Mouse (Mus musculus): Measurements from ENCODE around the gene Gpr132. TPM values are rescaled to one million over a fixed set of nuclear protein-coding genes. Genes with fewer than 3 reads are reported as not detected.

The Gpr132 gene
- polyA plus RNA-seq, 1 experiment from 2014 or later: 0.15 TPM

DNA sequence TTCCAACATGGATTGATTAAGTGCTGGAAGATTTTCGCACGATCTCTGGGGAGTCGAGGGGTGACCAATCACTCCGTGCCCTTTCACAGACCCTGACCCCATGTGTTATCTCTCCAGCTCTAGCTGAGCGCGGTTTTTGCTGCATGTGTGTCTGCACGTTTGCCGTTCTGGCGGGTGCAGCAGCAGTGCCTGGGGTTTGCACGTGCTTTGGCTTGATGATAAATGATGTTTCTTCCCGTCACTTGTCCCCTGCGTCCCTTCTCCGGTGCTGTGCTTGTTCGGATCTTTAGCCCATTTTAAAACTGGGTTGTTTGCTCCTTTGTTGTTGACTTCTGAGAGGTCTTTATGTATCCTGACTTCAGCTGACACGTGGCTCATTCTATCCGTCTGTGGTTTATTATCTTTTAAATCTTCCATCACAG is 1.8 kb upstream of the Gpr132 start:
- ATAC-seq (replicated peaks; ENCODE audit: insufficient number of reproducible peaks, low FRiP score, low TSS enrichment, low read depth): no peak
- no peak overlapping the region for H3K27ac ChIP-seq (replicated peaks; ENCODE audit: low read depth, low read length)
- H3K9ac ChIP-seq (replicated peaks; ENCODE audit: low read length): no peak overlapping the region
- H3K27me3 ChIP-seq (ENCODE audit: control insufficient read depth, insufficient read depth, low read length): peaks cover 10% of the 10 kb centered on the region
- no peak overlapping the region for H3K4me2 ChIP-seq (ENCODE audit: low read depth, low read length)
- no peaks in the 10 kb centered on the region for H3K4me1 ChIP-seq (ENCODE audit: control insufficient read depth, insufficient read depth, low read length)
- no peak overlapping the region for H3K4me3 ChIP-seq (ENCODE audit: low read depth, low read length)
- WGBS: 15% methylated on average over 16 of the region's 16 CpGs
- H3K9me3 ChIP-seq (replicated peaks; ENCODE audit: control insufficient read depth, low read length): no peaks in the 10 kb centered on the region
- H3K36me3 ChIP-seq (replicated peaks; ENCODE audit: control insufficient read depth, insufficient read depth, low read depth, low read length): no peaks in the 10 kb centered on the region
- no peak for DNase-seq (ENCODE audit: low spot score)

DNA sequence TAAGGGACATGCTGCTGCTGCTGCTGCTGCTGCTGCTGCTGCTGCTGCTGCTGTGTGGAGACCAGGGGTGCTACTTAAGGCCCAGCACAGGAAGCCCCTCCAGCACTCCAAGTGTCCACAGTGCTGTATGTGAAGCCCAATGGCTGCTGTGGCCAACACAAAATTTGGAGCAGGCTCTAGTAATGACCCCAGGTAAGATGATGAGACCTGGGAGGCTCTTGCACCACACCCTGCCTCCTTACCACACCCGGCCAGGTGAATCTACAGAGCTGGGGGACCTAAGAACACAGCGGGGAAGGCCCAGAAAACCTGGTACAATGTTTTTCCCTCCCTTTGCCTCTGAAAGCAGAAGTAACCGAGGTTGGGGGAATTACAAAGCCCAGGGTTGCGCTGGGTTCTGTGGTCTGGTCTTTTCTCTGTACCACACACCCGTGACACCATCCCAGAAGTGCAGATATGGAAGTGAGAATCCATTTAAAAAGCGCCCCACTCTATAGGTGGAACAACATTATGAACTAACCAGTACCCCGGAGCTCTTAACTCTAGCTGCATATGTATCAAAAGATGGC is 838 bp downstream of the Gpr132 start:
- ATAC-seq (replicated peaks; ENCODE audit: insufficient number of reproducible peaks, low FRiP score, low TSS enrichment, low read depth) (no peak), DNase-seq (ENCODE audit: low spot score) (no peak)
- Histone ChIP-seq H3K9me3 (replicated peaks; ENCODE audit: control insufficient read depth, low read length) (no peaks in the 10 kb centered on the region), H3K27me3 (ENCODE audit: control insufficient read depth, insufficient read depth, low read length) (no peaks in the 10 kb centered on the region), H3K36me3 (replicated peaks; ENCODE audit: control insufficient read depth, insufficient read depth, low read depth, low read length) (no peaks in the 10 kb centered on the region), H3K9ac (replicated peaks; ENCODE audit: low read length) (no peak overlapping the region), H3K4me3 (ENCODE audit: low read depth, low read length) (no peak overlapping the region), H3K4me2 (ENCODE audit: low read depth, low read length) (no peak overlapping the region), H3K4me1 (ENCODE audit: control insufficient read depth, insufficient read depth, low read length) (no peaks in the 10 kb centered on the region), H3K27ac (replicated peaks; ENCODE audit: low read depth, low read length) (no peak overlapping the region)
- WGBS: 89% methylated on average over 7 of the region's 7 CpGs

DNA sequence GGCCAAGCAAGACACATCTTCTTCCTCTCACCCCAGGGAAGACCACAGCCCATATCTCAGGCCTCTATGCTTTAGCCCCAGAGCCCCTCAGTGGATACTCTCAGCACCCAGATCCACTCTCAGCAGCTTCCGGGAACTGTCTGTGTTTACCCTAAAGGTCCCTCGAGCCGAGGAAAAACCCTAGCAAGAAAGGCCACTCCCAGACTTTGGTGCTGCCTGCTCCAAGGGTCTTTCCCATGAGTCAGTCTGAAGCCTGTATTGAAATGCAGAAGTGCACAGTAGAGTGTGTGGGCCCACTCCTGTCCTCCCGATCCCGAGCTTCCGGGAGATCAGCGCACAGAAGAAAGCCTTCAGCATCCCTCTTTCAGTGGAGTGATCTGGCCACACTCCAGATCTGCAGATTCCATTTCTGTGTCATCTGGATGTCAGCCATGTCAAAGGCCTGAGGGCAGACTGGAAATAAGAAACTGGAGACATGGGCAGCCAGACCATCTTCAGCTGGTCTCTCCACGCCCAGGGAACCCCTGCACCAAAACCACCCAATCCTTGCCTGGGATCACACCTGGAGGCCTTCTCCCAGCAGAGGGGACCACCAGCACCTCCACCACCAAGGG is 1.5 kb downstream of the Gpr132 start:
- no peak for DNase-seq (ENCODE audit: low spot score)

DNA sequence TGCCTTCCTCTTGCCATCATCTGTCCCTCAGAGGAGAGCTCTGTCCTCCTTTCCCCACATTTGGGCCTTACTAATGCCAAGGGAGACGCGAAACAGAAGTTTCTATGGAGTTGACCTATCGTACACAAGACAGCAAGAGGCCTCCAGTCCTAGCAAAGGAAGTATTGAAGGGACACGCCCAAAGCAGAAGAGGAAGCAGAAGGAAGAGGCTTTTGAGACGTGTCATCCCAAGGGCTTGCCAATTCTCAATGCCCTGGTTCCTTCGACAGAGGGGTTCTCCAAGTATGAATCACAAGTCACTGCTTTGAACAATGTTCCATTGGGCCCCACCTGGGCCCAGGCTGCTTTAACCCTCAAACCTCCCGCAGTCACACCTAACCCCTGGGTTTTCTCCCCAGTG is 3.2 kb downstream of the Gpr132 start:
- no peaks in the 10 kb centered on the region for H3K36me3 ChIP-seq (replicated peaks; ENCODE audit: control insufficient read depth, insufficient read depth, low read depth, low read length)
- ATAC-seq (replicated peaks; ENCODE audit: insufficient number of reproducible peaks, low FRiP score, low TSS enrichment, low read depth): no peak
- no peak overlapping the region for H3K9ac ChIP-seq (replicated peaks; ENCODE audit: low read length)

More for the DNA sequence above, 1.5 kb downstream of the Gpr132 start:
- Histone ChIP-seq H3K9ac (replicated peaks; ENCODE audit: low read length) (no peak overlapping the region), H3K27ac (replicated peaks; ENCODE audit: low read depth, low read length) (no peak overlapping the region), H3K9me3 (replicated peaks; ENCODE audit: control insufficient read depth, low read length) (no peaks in the 10 kb centered on the region), H3K4me1 (ENCODE audit: control insufficient read depth, insufficient read depth, low read length) (no peaks in the 10 kb centered on the region), H3K27me3 (ENCODE audit: control insufficient read depth, insufficient read depth, low read length) (no peaks in the 10 kb centered on the region), H3K4me2 (ENCODE audit: low read depth, low read length) (no peak overlapping the region), H3K36me3 (replicated peaks; ENCODE audit: control insufficient read depth, insufficient read depth, low read depth, low read length) (no peaks in the 10 kb centered on the region), H3K4me3 (ENCODE audit: low read depth, low read length) (no peak overlapping the region)
- ATAC-seq (replicated peaks; ENCODE audit: insufficient number of reproducible peaks, low FRiP score, low TSS enrichment, low read depth): no peak
- 78% methylated on average over 8 of the region's 8 CpGs for WGBS

DNA sequence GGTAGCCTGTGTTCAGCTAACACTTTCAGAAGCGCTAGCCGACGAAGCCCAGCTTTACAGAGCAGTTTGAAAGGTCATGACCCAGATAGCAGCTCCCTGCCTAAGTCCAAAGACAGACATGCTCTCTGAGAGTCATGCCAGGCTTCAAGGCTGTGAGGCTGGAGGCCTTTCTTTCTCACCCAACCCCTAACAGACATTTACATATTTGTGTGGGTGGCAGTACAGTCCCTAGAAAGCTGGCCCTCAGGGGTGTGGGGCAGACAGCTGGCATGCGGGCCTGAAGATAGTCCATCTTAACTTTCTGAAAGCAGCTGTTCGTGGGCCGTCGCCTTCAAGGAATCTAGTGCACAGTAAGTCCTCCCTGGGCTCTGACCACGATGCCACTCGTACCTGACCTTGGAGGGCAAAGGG is 6.1 kb downstream of the Gpr132 start:
- Histone ChIP-seq H3K9ac (replicated peaks; ENCODE audit: low read length) (no peak overlapping the region), H3K4me1 (ENCODE audit: control insufficient read depth, insufficient read depth, low read length) (no peaks in the 10 kb centered on the region), H3K36me3 (replicated peaks; ENCODE audit: control insufficient read depth, insufficient read depth, low read depth, low read length) (no peaks in the 10 kb centered on the region), H3K27ac (replicated peaks; ENCODE audit: low read depth, low read length) (no peak overlapping the region), H3K27me3 (ENCODE audit: control insufficient read depth, insufficient read depth, low read length) (no peaks in the 10 kb centered on the region), H3K9me3 (replicated peaks; ENCODE audit: control insufficient read depth, low read length) (no peaks in the 10 kb centered on the region), H3K4me3 (ENCODE audit: low read depth, low read length) (no peak overlapping the region), H3K4me2 (ENCODE audit: low read depth, low read length) (no peak overlapping the region)
- no peak for ATAC-seq (replicated peaks; ENCODE audit: insufficient number of reproducible peaks, low FRiP score, low TSS enrichment, low read depth)
- DNase-seq (ENCODE audit: low spot score): no peak
- 59% methylated on average over 9 of the region's 9 CpGs for WGBS

More for the DNA sequence above, 3.2 kb downstream of the Gpr132 start:
- Histone ChIP-seq H3K27me3 (ENCODE audit: control insufficient read depth, insufficient read depth, low read length) (no peaks in the 10 kb centered on the region), H3K4me3 (ENCODE audit: low read depth, low read length) (no peak overlapping the region), H3K27ac (replicated peaks; ENCODE audit: low read depth, low read length) (no peak overlapping the region), H3K4me2 (ENCODE audit: low read depth, low read length) (no peak overlapping the region), H3K9me3 (replicated peaks; ENCODE audit: control insufficient read depth, low read length) (no peaks in the 10 kb centered on the region), H3K4me1 (ENCODE audit: control insufficient read depth, insufficient read depth, low read length) (no peaks in the 10 kb centered on the region)
- WGBS: 86% methylated on average over 7 of the region's 7 CpGs
- DNase-seq (ENCODE audit: low spot score): no peak

DNA sequence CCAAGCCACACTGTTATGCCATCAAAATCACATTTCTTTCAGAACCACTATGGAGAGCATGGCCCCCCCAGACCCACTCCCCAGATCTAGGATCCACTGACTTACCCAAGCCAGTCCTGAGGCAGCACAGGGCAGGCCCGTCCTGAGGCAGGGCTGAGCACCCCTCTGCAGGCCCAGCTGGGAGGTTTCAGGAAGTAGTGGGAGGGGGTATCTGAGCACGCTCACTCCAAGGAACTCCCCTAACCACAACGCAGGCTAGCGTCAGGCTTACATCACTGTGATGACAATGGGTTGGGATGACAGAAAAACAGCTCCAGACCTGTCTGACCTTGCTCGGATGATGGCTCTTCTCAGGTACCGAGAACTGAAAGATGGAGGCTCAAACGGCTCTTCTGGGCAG is 7.3 kb downstream of the Gpr132 start:
- no peak overlapping the region for H3K9ac ChIP-seq (replicated peaks; ENCODE audit: low read length)
- no peak for DNase-seq (ENCODE audit: low spot score)
- H3K4me1 ChIP-seq (ENCODE audit: control insufficient read depth, insufficient read depth, low read length): no peaks in the 10 kb centered on the region
- ATAC-seq (replicated peaks; ENCODE audit: insufficient number of reproducible peaks, low FRiP score, low TSS enrichment, low read depth): no peak
- 70% methylated on average over 7 of the region's 7 CpGs for WGBS
- no peak overlapping the region for H3K4me2 ChIP-seq (ENCODE audit: low read depth, low read length)
- no peaks in the 10 kb centered on the region for H3K27me3 ChIP-seq (ENCODE audit: control insufficient read depth, insufficient read depth, low read length)
- no peaks in the 10 kb centered on the region for H3K36me3 ChIP-seq (replicated peaks; ENCODE audit: control insufficient read depth, insufficient read depth, low read depth, low read length)
- H3K27ac ChIP-seq (replicated peaks; ENCODE audit: low read depth, low read length): no peak overlapping the region
- H3K9me3 ChIP-seq (replicated peaks; ENCODE audit: control insufficient read depth, low read length): no peaks in the 10 kb centered on the region
- H3K4me3 ChIP-seq (ENCODE audit: low read depth, low read length): no peak overlapping the region

DNA sequence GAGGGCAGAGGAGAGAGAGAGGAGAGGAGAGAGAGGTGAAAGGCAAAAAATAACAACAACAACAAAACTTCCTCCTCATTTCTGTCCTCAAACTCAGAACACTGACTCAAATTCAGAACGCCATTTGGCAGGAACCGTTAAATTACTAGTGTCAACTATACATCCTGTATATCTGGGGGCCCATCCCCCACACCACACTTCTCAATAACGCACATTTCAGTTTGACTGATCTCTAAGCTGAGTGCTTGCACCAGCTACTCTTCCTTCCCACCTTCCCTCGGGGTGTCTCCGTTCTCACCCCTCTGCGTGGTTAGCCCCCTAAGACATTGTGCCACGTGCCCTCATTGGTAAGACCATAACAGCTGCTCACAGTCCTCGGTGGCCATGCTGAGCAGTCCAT is 8.1 kb downstream of the Gpr132 start:
- no peak overlapping the region for H3K27ac ChIP-seq (replicated peaks; ENCODE audit: low read depth, low read length)
- H3K36me3 ChIP-seq (replicated peaks; ENCODE audit: control insufficient read depth, insufficient read depth, low read depth, low read length): no peaks in the 10 kb centered on the region
- H3K9me3 ChIP-seq (replicated peaks; ENCODE audit: control insufficient read depth, low read length): no peaks in the 10 kb centered on the region
- no peaks in the 10 kb centered on the region for H3K27me3 ChIP-seq (ENCODE audit: control insufficient read depth, insufficient read depth, low read length)
- no peak for DNase-seq (ENCODE audit: low spot score)
- no peak for ATAC-seq (replicated peaks; ENCODE audit: insufficient number of reproducible peaks, low FRiP score, low TSS enrichment, low read depth)
- no peak overlapping the region for H3K4me2 ChIP-seq (ENCODE audit: low read depth, low read length)
- no peak overlapping the region for H3K9ac ChIP-seq (replicated peaks; ENCODE audit: low read length)
- 62% methylated on average over 8 of the region's 8 CpGs for whole genome bisulfite sequencing
- H3K4me3 ChIP-seq (ENCODE audit: low read depth, low read length): no peak overlapping the region
- no peaks in the 10 kb centered on the region for H3K4me1 ChIP-seq (ENCODE audit: control insufficient read depth, insufficient read depth, low read length)

DNA sequence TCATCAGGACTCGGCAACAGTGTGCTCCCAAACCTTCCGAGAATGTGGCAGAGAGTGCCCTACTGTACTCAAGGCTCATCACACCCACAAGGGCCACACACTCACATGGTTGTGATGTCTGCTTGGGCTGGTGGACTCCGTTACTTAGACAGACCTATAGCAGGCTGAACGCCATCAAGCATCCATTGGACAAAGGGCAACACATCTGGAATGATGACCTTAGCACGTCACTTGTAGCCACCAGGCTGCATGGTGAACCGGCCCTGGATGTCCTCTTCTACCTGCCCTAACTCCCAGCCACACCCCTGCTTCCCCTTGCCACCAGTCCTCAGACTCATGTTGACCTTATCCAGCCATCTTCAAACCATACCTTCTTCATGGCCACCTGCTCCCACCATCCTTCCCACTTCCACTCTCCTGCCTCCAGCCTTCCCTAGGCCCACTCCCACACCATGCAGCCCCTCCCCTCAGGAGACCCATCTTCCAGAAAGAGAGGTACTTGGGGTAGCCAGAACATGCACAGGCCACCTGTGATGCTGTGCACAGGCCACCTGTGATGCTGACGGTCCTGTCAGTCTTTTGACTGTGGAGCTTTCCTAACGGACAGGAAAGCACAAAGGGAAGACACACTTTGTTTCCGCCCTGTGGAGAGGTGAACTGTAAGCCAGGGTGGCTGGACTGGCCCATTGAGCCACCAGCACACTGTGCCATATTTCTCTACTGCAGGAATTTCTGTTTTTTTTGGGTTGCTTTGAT is 9.3 kb downstream of the Gpr132 start:
- Histone ChIP-seq H3K27ac (replicated peaks; ENCODE audit: low read depth, low read length) (no peak overlapping the region), H3K4me2 (ENCODE audit: low read depth, low read length) (no peak overlapping the region), H3K4me3 (ENCODE audit: low read depth, low read length) (no peak overlapping the region), H3K27me3 (ENCODE audit: control insufficient read depth, insufficient read depth, low read length) (no peaks in the 10 kb centered on the region), H3K36me3 (replicated peaks; ENCODE audit: control insufficient read depth, insufficient read depth, low read depth, low read length) (no peaks in the 10 kb centered on the region), H3K9ac (replicated peaks; ENCODE audit: low read length) (no peak overlapping the region), H3K4me1 (ENCODE audit: control insufficient read depth, insufficient read depth, low read length) (no peaks in the 10 kb centered on the region), H3K9me3 (replicated peaks; ENCODE audit: control insufficient read depth, low read length) (no peaks in the 10 kb centered on the region)
- no peak for ATAC-seq (replicated peaks; ENCODE audit: insufficient number of reproducible peaks, low FRiP score, low TSS enrichment, low read depth)
- DNase-seq (ENCODE audit: low spot score): no peak
- WGBS: 92% methylated on average over 9 of the region's 9 CpGs
